Mouse (Mus musculus): ENCODE data around the gene Ccnf. TPM values are rescaled to one million over a fixed set of nuclear protein-coding genes. Genes with fewer than 3 reads are reported as not detected.

Gene Ccnf
- polyA plus RNA-seq, 1 experiment, result 38.1 TPM

DNA sequence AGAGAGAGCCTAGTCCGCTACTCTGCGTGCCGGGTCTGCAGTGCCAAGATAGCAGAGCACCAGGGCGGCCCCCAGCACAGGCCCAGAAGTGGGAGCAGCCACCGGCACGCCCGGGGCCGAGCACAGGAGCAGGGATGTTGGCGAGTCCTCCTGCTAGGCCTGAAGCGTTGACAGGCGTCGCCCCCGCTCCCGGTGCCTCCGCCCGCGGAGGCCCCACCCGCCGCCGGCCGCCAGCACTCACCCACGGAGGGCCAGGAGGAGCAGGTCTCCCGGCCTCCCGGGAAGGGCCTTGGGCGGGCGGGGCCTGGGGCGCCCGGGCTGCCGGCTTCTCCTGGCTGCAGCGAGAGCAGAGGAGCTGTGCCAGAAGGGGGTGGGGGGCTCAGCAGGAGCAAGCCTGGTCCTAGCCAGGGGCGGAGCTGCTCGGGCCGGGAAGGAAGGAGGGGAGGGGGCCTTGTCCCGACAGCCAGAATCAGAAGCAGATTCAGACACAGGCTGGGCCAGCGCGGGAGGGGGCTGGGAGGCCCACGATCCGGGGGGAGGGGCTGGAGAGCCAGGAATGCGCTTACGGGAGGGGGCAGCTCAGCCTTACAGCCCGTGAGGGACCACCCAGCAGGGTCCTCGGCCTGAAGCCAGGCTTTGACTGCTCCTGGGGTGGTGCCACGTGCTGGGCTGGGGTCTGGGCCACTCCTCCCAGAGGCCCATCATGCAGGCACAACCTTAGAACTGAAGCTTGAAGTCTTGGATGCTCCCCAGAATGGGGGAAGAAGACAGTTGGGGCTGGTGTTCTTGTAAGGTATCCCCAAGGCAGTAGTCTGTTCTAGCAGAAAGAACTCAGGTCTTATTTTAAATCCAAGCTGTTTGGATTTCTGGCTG lies 42.0 kb downstream of the Ccnf start, which contains the start of gene Ntn3:
Gene Ntn3, minus strand, starts transcription at position 489 of the 873 bp plus-strand sequence.
- Histone ChIP-seq H3K36me3 (ENCODE audit: control insufficient read depth, insufficient read depth) (no peaks in the 10 kb centered on the region), H3K79me3 (ENCODE audit: low read depth) (no peaks in the 10 kb centered on the region)

DNA sequence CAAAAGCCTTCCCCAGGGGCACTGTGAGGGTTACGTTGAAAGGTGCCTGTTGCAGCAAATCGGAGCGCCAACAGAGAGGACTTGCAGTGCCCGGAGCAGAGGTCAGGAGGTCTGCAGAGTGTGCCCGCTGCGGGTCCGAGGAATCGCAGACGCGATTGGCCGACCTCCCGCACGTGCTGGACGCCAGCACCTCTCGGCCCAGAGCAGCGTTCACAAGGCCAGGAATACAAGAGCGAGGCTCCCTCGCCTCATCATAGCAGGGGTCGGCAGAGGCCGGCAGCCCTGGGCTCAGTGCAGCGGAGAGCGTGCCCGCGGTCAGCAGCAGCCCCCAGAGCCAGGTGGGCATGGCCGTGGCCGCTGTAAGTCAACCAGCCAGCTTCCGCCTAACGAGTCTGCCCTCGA lies 42.6 kb downstream of the Ccnf start:
- Histone ChIP-seq H3K79me3 (ENCODE audit: low read depth) (no peaks in the 10 kb centered on the region), H3K79me2 (ENCODE audit: control insufficient read depth, insufficient read depth) (no peaks in the 10 kb centered on the region), H3K27me3 (ENCODE audit: control insufficient read depth, insufficient read depth, insufficient read length) (no peaks in the 10 kb centered on the region), H3K4me3 (ENCODE audit: insufficient read depth, poor library complexity, severe bottlenecking) (no peak overlapping the region), H3K36me3 (ENCODE audit: control insufficient read depth, insufficient read depth) (no peaks in the 10 kb centered on the region), H3ac (ENCODE audit: control insufficient read depth, insufficient read length, low read depth) (no peak overlapping the region)
- TF ChIP-seq CTCF (IDR thresholded peaks at IDR 0.05; ENCODE audit: control insufficient read depth, insufficient read depth, insufficient read length) (no peak), FOSL1 (IDR thresholded peaks at IDR 0.05; ENCODE audit: insufficient read depth, low read length, poor library complexity, severe bottlenecking) (no peak), CEBPB (IDR thresholded peaks at IDR 0.05; ENCODE audit: low read depth) (no peak), MAX (IDR thresholded peaks at IDR 0.05) (no peak), MYOG (IDR thresholded peaks at IDR 0.05; ENCODE audit: control insufficient read depth, extremely low read depth, insufficient read length) (no peak), MYOD1 (IDR thresholded peaks at IDR 0.05; ENCODE audit: control insufficient read depth, insufficient read length, low read depth) (no peak), USF1 (IDR thresholded peaks at IDR 0.05; ENCODE audit: low read depth) (no peak)

More for the DNA sequence above, 42.0 kb downstream of the Ccnf start, which contains the start of gene Ntn3:
- Histone ChIP-seq H3K79me2 (ENCODE audit: control insufficient read depth, insufficient read depth) (no peaks in the 10 kb centered on the region), H3K27me3 (ENCODE audit: control insufficient read depth, insufficient read depth, insufficient read length) (no peaks in the 10 kb centered on the region), H3ac (ENCODE audit: control insufficient read depth, insufficient read length, low read depth) (no peak within 1 kb of the TSS), H3K4me3 (ENCODE audit: insufficient read depth, poor library complexity, severe bottlenecking) (no peak within 1 kb of the TSS)
- TF ChIP-seq FOSL1 (IDR thresholded peaks at IDR 0.05; ENCODE audit: insufficient read depth, low read length, poor library complexity, severe bottlenecking) (no peak), MYOG (IDR thresholded peaks at IDR 0.05; ENCODE audit: control insufficient read depth, extremely low read depth, insufficient read length) (no peak)

DNA sequence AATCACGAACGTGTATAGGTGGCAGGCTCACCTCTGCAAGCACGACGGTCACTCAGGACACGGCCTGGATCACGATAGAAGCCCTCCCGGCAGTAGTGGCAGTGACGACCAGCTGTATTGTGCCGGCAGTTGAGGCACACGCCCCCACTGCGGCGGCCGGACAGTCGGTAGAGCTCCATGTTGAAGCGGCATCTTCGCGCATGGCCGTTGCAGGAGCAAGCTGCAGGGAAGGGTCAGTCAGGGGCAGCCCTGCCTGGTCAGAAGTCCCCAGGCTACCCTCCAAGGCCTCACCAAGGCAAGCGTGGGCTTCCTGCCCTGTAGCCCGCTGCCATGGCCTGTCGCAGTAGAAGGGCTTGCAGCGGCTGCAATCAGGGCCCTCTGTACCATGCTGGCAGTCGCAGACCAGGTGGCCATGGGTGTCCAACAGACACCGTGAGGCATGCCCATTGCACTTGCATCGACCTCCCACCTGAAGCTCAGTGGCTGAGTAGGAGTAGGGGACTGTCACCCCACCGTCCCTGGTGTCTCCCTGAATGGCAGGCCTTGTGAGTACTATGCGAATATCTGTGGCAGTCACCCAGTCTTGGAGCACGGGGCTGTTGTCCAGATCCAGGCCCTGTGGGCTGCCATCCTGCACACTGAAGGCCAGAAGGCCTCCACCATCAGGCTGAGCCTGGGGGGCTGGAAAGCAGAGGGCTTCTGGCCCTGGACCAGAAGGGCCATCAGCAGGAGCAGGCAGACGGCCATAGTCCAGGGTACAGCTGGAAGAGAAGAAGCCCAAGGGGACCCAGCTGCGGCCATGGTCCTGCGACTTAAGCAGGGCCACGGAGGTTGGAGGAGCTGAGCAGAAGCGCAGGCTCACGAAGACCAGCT lies 43.3 kb downstream of the Ccnf start:
- Histone ChIP-seq H3K36me3 (ENCODE audit: control insufficient read depth, insufficient read depth) (no peaks in the 10 kb centered on the region), H3K4me3 (ENCODE audit: insufficient read depth, poor library complexity, severe bottlenecking) (no peak overlapping the region), H3K79me3 (ENCODE audit: low read depth) (no peaks in the 10 kb centered on the region), H3K79me2 (ENCODE audit: control insufficient read depth, insufficient read depth) (no peaks in the 10 kb centered on the region), H3K27me3 (ENCODE audit: control insufficient read depth, insufficient read depth, insufficient read length) (no peaks in the 10 kb centered on the region), H3ac (ENCODE audit: control insufficient read depth, insufficient read length, low read depth) (no peak overlapping the region)
- TF ChIP-seq CEBPB (IDR thresholded peaks at IDR 0.05; ENCODE audit: low read depth) (no peak), MAX (IDR thresholded peaks at IDR 0.05) (no peak), CTCF (IDR thresholded peaks at IDR 0.05; ENCODE audit: control insufficient read depth, insufficient read depth, insufficient read length) (no peak), MYOG (IDR thresholded peaks at IDR 0.05; ENCODE audit: control insufficient read depth, extremely low read depth, insufficient read length) (no peak)

GRCm38 (mm10) chr17:24206451-24207351 lies 44.6 kb downstream of the Ccnf start:
- no peak overlapping the region for H3K4me3 ChIP-seq (ENCODE audit: insufficient read depth, poor library complexity, severe bottlenecking)
- no peak for TF ChIP-seq CTCF (IDR thresholded peaks at IDR 0.05; ENCODE audit: control insufficient read depth, insufficient read depth, insufficient read length)
- TF ChIP-seq MAX (IDR thresholded peaks at IDR 0.05), result no peak
- no peak for TF ChIP-seq FOSL1 (IDR thresholded peaks at IDR 0.05; ENCODE audit: insufficient read depth, low read length, poor library complexity, severe bottlenecking)
- TF ChIP-seq USF1 (IDR thresholded peaks at IDR 0.05; ENCODE audit: low read depth), result no peak
- no peak for TF ChIP-seq MYOG (IDR thresholded peaks at IDR 0.05; ENCODE audit: control insufficient read depth, extremely low read depth, insufficient read length)
- TF ChIP-seq MYOD1 (IDR thresholded peaks at IDR 0.05; ENCODE audit: control insufficient read depth, insufficient read length, low read depth), result no peak
- TF ChIP-seq CEBPB (IDR thresholded peaks at IDR 0.05; ENCODE audit: low read depth), result no peak

GRCm38 (mm10) chr17:24205908-24206361 lies 45.3 kb downstream of the Ccnf start:
- H3K4me3 ChIP-seq (ENCODE audit: insufficient read depth, poor library complexity, severe bottlenecking), result peak overlapping the region; percentile 18
- H3K27me3 ChIP-seq (ENCODE audit: control insufficient read depth, insufficient read depth, insufficient read length), result no peaks in the 10 kb centered on the region
- H3K79me3 ChIP-seq (ENCODE audit: low read depth), result no peaks in the 10 kb centered on the region
- peak overlapping the region; percentile 61 for H3ac ChIP-seq (ENCODE audit: control insufficient read depth, insufficient read length, low read depth)
- H3K79me2 ChIP-seq (ENCODE audit: control insufficient read depth, insufficient read depth), result no peaks in the 10 kb centered on the region
- TF ChIP-seq MYOG (IDR thresholded peaks at IDR 0.05; ENCODE audit: control insufficient read depth, extremely low read depth, insufficient read length) (no peak), CEBPB (IDR thresholded peaks at IDR 0.05; ENCODE audit: low read depth) (no peak), USF1 (IDR thresholded peaks at IDR 0.05; ENCODE audit: low read depth) (peak; percentile 95), MAX (IDR thresholded peaks at IDR 0.05) (no peak), CTCF (IDR thresholded peaks at IDR 0.05; ENCODE audit: control insufficient read depth, insufficient read depth, insufficient read length) (no peak), MYOD1 (IDR thresholded peaks at IDR 0.05; ENCODE audit: control insufficient read depth, insufficient read length, low read depth) (no peak), FOSL1 (IDR thresholded peaks at IDR 0.05; ENCODE audit: insufficient read depth, low read length, poor library complexity, severe bottlenecking) (no peak)
- no peaks in the 10 kb centered on the region for H3K36me3 ChIP-seq (ENCODE audit: control insufficient read depth, insufficient read depth)

More at GRCm38 (mm10) chr17:24206451-24207351, 44.6 kb downstream of the Ccnf start:
- H3K27me3 ChIP-seq (ENCODE audit: control insufficient read depth, insufficient read depth, insufficient read length), result no peaks in the 10 kb centered on the region
- H3K79me2 ChIP-seq (ENCODE audit: control insufficient read depth, insufficient read depth), result no peaks in the 10 kb centered on the region
- no peaks in the 10 kb centered on the region for H3K79me3 ChIP-seq (ENCODE audit: low read depth)
- H3ac ChIP-seq (ENCODE audit: control insufficient read depth, insufficient read length, low read depth), result peak overlapping the region; percentile 42
- no peaks in the 10 kb centered on the region for H3K36me3 ChIP-seq (ENCODE audit: control insufficient read depth, insufficient read depth)
